Mouse (Mus musculus): ENCODE measurements around the gene Pcdh7. TPM values are rescaled to one million over a fixed set of nuclear protein-coding genes. Genes with fewer than 3 reads are reported as not detected.

Gene Pcdh7
- total and polyA plus RNA-seq, 2 experiments from 2014 or later = 22.4 to 169 TPM

DNA sequence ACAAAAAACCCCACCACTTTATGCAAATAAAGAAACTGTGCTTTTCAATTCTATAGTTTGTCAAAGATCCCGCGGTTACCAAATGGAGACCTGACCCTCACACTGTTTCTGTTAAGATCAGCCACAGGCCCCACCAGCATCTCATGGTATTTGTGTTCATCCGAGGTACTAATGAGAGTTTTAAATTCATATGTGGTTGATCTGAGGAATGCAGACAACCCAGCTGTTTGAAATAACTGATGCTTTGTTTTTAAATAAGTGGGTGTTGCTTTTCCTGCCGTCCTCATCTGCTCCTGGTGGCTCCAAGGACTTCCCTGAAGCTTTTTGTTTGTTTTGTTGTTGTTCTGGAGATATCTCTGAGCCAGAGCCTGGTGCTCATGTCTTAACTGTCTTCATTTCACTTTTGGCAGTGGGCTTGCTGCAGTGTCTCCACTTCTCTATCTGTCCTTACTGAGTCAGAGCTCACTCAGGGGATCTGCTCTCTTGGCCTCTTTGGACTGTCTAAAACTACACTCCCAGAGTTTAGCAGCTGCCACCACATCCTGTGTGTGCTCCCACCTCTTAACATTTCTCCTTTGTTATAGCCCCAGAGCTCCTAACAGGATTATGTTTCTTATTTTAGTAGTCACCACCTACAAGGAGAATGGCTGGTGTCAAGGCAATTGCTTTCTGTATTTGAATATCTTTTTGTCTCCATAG, 39.1 kb downstream of the Pcdh7 start:
- Histone ChIP-seq H3K36me3 (replicated peaks; ENCODE audit: control insufficient read depth, insufficient read depth, low read length) (no peaks in the 10 kb centered on the region), H3K27ac (ENCODE audit: low read depth) (peak overlapping the region; percentile 61), H3K4me3 (ENCODE audit: low read depth, low read length) (no peak overlapping the region), H3K9me3 (replicated peaks; ENCODE audit: control insufficient read depth, low read length) (no peaks in the 10 kb centered on the region), H3K9ac (replicated peaks; ENCODE audit: low read depth, low read length) (no peak overlapping the region), H3K4me1 (ENCODE audit: control insufficient read depth, insufficient read depth) (peaks cover 38% of the 10 kb centered on the region), H3K27me3 (ENCODE audit: control insufficient read depth, insufficient read depth, low read length) (no peaks in the 10 kb centered on the region), H3K4me2 (ENCODE audit: low read depth, low read length) (no peak overlapping the region)
- no peak for TF ChIP-seq EP300 (IDR thresholded peaks at IDR 0.05; ENCODE audit: low read depth)
- no peak for TF ChIP-seq CTCF (IDR thresholded peaks at IDR 0.05; ENCODE audit: low read depth)
- peak; percentile 60 for DNase-seq (ENCODE audit: low spot score)
- 38% methylated on average over 4 of the region's 4 CpGs for WGBS
- peak; percentile 47; the same call in 1 of the 2 replicates for ATAC-seq (ENCODE audit: insufficient read depth, low read depth)

DNA sequence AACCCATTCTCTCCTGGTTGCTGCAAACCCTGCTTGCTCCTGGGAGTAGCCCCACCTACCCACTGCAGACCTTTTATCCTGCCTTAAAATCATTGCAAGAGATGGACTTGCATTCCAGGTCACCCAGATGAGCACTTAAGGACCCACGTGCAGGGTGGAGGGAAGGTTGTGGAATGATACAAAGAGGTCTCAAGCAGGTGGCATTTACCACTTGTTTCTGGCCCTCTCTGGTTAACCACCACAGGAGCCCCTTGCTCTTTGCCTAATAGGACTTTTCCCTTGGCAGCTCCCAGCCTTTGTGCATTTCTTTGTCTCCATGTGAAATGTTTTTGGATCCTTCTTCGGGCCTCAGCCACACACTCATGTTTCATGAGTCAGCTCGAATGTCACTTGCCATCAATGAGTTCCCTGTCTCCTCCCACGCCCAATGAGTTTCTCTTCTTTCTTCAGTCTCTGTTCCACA, 39.7 kb downstream of the Pcdh7 start:
- no peaks in the 10 kb centered on the region for H3K27me3 ChIP-seq (ENCODE audit: control insufficient read depth, insufficient read depth, low read length)
- H3K9me3 ChIP-seq (replicated peaks; ENCODE audit: control insufficient read depth, low read length) = no peaks in the 10 kb centered on the region
- H3K4me1 ChIP-seq (ENCODE audit: control insufficient read depth, insufficient read depth) = peaks cover 38% of the 10 kb centered on the region
- TF ChIP-seq CTCF (IDR thresholded peaks at IDR 0.05; ENCODE audit: low read depth) (no peak), EP300 (IDR thresholded peaks at IDR 0.05; ENCODE audit: low read depth) (no peak)
- H3K9ac ChIP-seq (replicated peaks; ENCODE audit: low read depth, low read length) = no peak overlapping the region
- no peaks in the 10 kb centered on the region for H3K36me3 ChIP-seq (replicated peaks; ENCODE audit: control insufficient read depth, insufficient read depth, low read length)
- DNase-seq (ENCODE audit: low spot score) (no peak), ATAC-seq (ENCODE audit: insufficient read depth, low read depth) (no peak)
- H3K27ac ChIP-seq (ENCODE audit: low read depth) = peak overlapping the region; percentile 61
- no peak overlapping the region for H3K4me3 ChIP-seq (ENCODE audit: low read depth, low read length)
- 14% methylated on average over 4 of the region's 4 CpGs for WGBS
- no peak overlapping the region for H3K4me2 ChIP-seq (ENCODE audit: low read depth, low read length)

- H3K4me1 ChIP-seq (ENCODE audit: control insufficient read depth, insufficient read depth) = peaks cover 38% of the 10 kb centered on the region
- no peaks in the 10 kb centered on the region for H3K36me3 ChIP-seq (replicated peaks; ENCODE audit: control insufficient read depth, insufficient read depth, low read length)
- TF ChIP-seq EP300 (IDR thresholded peaks at IDR 0.05; ENCODE audit: low read depth) (no peak), CTCF (IDR thresholded peaks at IDR 0.05; ENCODE audit: low read depth) (no peak)
- ATAC-seq (ENCODE audit: insufficient read depth, low read depth) = no peak
- H3K27ac ChIP-seq (ENCODE audit: low read depth) = no peak overlapping the region
- DNase-seq (ENCODE audit: low spot score) = no peak
- no peaks in the 10 kb centered on the region for H3K27me3 ChIP-seq (ENCODE audit: control insufficient read depth, insufficient read depth, low read length)
- no peak overlapping the region for H3K9ac ChIP-seq (replicated peaks; ENCODE audit: low read depth, low read length)
- no peak overlapping the region for H3K4me2 ChIP-seq (ENCODE audit: low read depth, low read length)
- H3K9me3 ChIP-seq (replicated peaks; ENCODE audit: control insufficient read depth, low read length) = no peaks in the 10 kb centered on the region
- no peak overlapping the region for H3K4me3 ChIP-seq (ENCODE audit: low read depth, low read length)
Measured at GRCm38 (mm10) chr5:57758968-57759367, 41.2 kb downstream of the Pcdh7 start.

DNA sequence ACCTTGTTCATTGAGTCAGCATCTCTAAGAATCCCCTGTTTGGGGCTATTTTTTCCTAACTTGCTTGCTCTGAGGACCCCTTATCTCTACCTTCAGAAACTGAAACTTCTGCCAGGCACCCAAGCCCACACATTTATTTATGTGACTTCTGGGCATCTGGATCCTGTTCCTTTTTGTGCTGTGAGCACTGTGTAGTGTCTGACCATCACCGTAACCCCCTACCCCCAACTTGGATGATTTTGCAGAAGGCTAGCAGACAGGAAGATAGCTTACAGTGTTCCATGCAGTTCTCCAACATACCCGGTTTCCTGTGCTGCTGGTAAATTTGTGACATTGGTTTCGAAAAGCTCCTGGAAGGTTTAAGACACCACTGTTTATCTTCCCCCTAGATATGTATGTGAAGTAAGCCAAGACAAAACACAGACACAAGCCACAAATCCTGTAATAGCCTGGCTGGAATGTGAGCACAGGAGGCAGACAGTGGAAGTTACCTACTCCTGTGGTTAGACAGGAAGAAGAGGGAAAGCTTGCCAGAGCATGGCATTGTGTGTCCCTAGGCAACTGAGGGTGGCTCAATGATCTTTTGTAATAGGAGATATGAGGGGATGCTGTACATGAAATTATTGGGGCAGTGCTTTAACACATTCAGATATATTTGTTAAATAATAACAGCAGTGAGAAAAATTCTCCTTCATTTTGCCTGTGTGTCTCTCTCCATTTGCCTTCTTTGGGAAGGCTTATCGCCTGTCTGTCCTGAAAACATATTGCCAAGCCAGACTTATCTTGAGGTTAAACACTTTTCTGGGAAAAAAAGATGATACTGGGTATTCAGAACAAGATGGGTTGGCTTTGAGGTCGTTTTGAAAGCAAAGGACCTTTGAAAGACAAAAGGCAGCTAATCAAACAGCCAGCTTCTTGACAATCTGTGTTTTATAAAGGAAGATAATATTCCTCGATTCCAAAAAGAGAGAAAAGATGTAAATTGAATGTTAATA, 42.6 kb downstream of the Pcdh7 start:
- TF ChIP-seq CTCF (IDR thresholded peaks at IDR 0.05; ENCODE audit: low read depth) = no peak
- no peak for TF ChIP-seq EP300 (IDR thresholded peaks at IDR 0.05; ENCODE audit: low read depth)
- Histone ChIP-seq H3K9ac (replicated peaks; ENCODE audit: low read depth, low read length) (no peak overlapping the region), H3K9me3 (replicated peaks; ENCODE audit: control insufficient read depth, low read length) (no peaks in the 10 kb centered on the region), H3K27me3 (ENCODE audit: control insufficient read depth, insufficient read depth, low read length) (no peaks in the 10 kb centered on the region), H3K4me1 (ENCODE audit: control insufficient read depth, insufficient read depth) (peaks cover 44% of the 10 kb centered on the region), H3K27ac (ENCODE audit: low read depth) (peak overlapping the region; percentile 67), H3K4me3 (ENCODE audit: low read depth, low read length) (no peak overlapping the region), H3K4me2 (ENCODE audit: low read depth, low read length) (peak overlapping the region; percentile 17; the same call in 1 of the 2 replicates), H3K36me3 (replicated peaks; ENCODE audit: control insufficient read depth, insufficient read depth, low read length) (no peaks in the 10 kb centered on the region)
- no peak for DNase-seq (ENCODE audit: low spot score)
- WGBS = 22% methylated on average over 6 of the region's 6 CpGs
- ATAC-seq (ENCODE audit: insufficient read depth, low read depth) = peak; percentile 37; the same call in 1 of the 2 replicates

GRCm38 (mm10) chr5:57765356-57765755, 47.6 kb downstream of the Pcdh7 start:
- no peak for TF ChIP-seq EP300 (IDR thresholded peaks at IDR 0.05; ENCODE audit: low read depth)
- TF ChIP-seq CTCF (IDR thresholded peaks at IDR 0.05; ENCODE audit: low read depth) = no peak
- ATAC-seq (ENCODE audit: insufficient read depth, low read depth) = no peak
- no peak overlapping the region for H3K4me2 ChIP-seq (ENCODE audit: low read depth, low read length)

More at GRCm38 (mm10) chr5:57765356-57765755, 47.6 kb downstream of the Pcdh7 start:
- H3K9ac ChIP-seq (replicated peaks; ENCODE audit: low read depth, low read length) = no peak overlapping the region
- no peaks in the 10 kb centered on the region for H3K9me3 ChIP-seq (replicated peaks; ENCODE audit: control insufficient read depth, low read length)
- WGBS = 47% methylated on average over 3 of the region's 3 CpGs
- H3K36me3 ChIP-seq (replicated peaks; ENCODE audit: control insufficient read depth, insufficient read depth, low read length) = no peaks in the 10 kb centered on the region
- H3K27ac ChIP-seq (ENCODE audit: low read depth) = no peak overlapping the region
- no peak overlapping the region for H3K4me3 ChIP-seq (ENCODE audit: low read depth, low read length)
- H3K4me1 ChIP-seq (ENCODE audit: control insufficient read depth, insufficient read depth) = peaks cover 17% of the 10 kb centered on the region; the same call in 1 of the 2 replicates
- DNase-seq (ENCODE audit: low spot score) = no peak
- no peaks in the 10 kb centered on the region for H3K27me3 ChIP-seq (ENCODE audit: control insufficient read depth, insufficient read depth, low read length)

Data from heart, postnatal 0 days (tissue).